Mouse (Mus musculus) retina, postnatal 1 day (tissue): ENCODE data around the gene Olfr58.
"Not testable (repeated sequence)": the region's sequence is repeated elsewhere in the genome, so short reads cannot be mapped to it uniquely, and the experiment has no call there.

Source experiments
- DNase-seq: peaks from one replicate; pipeline ENCODE4 v3.0.0-alpha.2; 2012

Olfr58 gene

GRCm38 (mm10) chr9:19779983-19780382 lies at the start of gene Olfr58:
Gene Olfr58 (plus strand): TSS chr9:19780283.
- no peak for DNase-seq

DNA sequence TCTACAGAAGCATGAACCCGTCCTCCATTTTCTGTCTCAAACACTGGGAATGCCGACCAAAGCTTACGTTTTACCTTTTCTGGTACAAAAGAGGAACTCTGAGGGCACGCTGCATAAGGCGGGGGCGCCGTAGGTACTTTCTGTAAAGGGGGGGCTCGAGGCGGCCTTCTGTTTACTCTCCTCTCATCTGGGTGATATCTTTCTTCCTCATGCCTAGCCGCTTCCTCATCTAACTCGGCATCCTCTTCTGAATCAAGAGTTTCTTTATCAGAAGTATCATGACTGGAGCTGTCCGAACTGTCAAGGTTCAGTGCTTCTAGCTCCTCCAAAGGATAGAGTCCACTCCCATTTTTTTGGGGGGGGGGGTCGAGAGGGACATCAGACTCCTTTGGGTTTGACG lies 10.9 kb upstream of the Olfr58 start:
- no peak for DNase-seq

DNA sequence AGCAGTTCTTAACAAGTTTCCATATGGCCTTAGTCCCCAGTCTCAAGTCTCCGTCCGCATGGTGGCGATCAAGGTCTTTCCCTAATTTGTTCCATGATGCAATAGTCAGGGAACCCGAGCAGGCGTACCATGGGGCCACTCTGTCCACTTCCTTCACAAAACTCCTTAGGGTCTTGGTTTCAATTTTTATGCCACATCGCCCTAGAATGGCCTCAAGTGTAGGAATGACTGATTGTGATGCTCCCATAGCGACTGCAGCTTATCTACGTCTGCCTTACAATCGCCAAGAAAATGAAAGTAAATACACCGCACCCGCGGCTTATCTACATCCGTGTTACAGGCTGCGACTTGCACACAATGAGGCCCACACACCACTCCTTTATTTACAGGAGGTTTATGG lies 10.4 kb upstream of the Olfr58 start:
- no peak for DNase-seq

DNA sequence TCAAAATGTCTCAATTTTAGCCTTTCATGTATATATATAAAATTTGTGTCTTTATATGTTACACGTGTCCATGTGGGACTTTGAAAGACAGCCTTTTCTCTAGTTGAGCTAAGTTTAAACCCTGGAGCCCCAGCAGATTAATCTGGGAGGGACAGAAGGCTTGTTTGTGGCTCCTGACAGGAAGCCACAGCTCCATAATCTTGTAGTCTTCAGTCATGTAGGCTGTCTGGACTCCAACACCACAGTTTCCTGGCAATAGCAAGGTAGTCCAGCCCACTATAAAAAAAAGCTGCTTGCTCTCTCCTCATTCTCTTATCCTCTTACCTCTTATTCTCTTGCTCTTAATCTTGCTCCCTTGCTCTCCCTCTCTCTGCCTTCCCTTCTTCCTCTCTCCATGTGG lies 22.9 kb downstream of the Olfr58 start:
- DNase-seq = no peak

- not testable (repeated sequence) for DNase-seq
These were observed 24.5 kb downstream of the Olfr58 start, which contains the start of gene Olfr859 for GRCm38 (mm10) chr9:19804606-19805005. Gene Olfr859 (plus strand): TSS chr9:19804906.
